Mouse (Mus musculus): ENCODE data around the gene Kif26a.

GRCm38 (mm10) chr12:112177679-112178078 lies 31.7 kb downstream of the Kif26a start:
- TF ChIP-seq CTCF (IDR thresholded peaks at IDR 0.05; ENCODE audit: control insufficient read depth, insufficient read depth, low read length), result no peak
- TF ChIP-seq POLR2A (IDR thresholded peaks at IDR 0.05; ENCODE audit: borderline replicate concordance, control insufficient read depth, low read depth, low read length), result no peak

All from bone marrow, adult 2 months (tissue).